Mouse (Mus musculus): ENCODE measurements around the gene Aldh1a3.

Gene Aldh1a3

GRCm38 (mm10) chr7:66427437-66428161, at the start of gene Aldh1a3:
Gene Aldh1a3, minus strand, starts transcription at chr7:66427517.
- no peak for DNase-seq

GRCm38 (mm10) chr7:66476289-66476688, 49.0 kb upstream of the Aldh1a3 start:
- DNase-seq, result no peak

GRCm38 (mm10) chr7:66471641-66472216, 44.4 kb upstream of the Aldh1a3 start:
- DNase-seq, result no peak

DNA sequence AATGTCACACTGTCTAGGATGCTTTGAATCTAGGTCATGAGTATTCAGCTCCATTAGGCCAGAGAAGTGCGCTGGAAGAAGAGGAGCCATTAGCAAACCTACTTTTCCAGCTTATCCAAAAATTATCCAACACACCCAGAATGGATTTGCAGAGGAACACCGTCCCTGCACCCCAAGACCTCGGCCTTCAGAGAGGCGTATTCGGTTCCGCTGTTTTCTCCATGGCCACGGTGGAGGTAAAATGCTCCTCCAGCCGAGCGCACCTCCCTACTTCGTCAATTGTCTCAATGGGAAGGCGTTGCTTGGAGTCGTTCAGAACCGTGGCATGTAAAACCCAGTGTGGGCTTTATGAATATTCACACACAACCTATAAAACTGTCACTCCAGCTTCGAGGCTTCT, 39.3 kb upstream of the Aldh1a3 start:
- no peak for DNase-seq

DNA sequence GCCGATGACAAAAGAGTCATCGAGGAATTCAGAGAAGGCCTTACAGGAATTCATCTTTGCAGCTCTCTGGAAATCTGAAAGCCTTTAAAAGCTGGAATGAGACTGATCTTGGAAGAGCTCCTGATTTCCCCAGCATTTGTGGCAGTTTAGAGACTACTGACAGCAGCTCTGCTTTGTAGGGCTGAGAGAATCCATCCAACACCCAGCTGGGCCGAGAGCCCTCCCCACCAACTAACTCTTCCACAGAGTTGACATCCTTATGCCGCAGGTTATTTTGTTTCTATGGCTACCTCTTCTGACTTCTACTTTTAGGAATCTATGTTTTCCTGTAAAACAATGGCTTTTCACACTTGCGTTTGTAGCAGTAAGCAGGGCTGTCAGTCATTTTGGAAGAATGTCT, 37.9 kb upstream of the Aldh1a3 start:
- DNase-seq, result no peak

- no peak for DNase-seq
Measured at GRCm38 (mm10) chr7:66463081-66463480, 35.8 kb upstream of the Aldh1a3 start.

DNA sequence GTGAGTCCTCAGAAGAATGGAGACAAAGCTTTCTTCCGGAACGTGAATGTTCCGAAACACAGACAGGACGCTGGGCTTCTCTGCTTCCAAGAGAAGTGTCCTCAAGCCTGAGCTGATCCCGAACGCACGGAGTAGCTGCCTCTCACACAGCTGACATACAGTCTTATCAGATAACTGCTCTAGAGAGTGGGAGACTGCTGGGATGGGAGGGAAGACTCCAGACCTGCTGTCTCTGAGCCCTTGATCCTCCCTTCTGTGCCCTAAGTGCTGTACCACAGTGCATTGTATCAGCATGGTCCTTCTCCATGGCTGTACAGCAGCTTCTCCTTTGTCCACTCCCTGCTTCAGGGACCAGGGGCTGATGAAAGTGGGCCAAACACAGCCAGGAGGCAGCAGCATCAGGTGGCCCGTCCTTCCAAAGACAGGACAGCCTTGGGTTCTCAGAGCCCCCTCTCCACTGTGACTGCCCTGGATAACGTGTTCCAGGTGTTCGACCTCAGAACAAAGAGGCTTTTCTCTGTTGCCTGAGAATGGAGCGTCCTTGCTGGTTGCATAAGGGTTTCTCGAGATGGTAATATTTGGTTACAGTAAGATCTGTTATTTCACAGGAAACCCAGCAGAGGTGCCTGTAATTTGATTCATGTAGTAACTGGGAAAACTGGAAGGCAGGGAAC, 24.4 kb upstream of the Aldh1a3 start:
- no peak for DNase-seq

DNA sequence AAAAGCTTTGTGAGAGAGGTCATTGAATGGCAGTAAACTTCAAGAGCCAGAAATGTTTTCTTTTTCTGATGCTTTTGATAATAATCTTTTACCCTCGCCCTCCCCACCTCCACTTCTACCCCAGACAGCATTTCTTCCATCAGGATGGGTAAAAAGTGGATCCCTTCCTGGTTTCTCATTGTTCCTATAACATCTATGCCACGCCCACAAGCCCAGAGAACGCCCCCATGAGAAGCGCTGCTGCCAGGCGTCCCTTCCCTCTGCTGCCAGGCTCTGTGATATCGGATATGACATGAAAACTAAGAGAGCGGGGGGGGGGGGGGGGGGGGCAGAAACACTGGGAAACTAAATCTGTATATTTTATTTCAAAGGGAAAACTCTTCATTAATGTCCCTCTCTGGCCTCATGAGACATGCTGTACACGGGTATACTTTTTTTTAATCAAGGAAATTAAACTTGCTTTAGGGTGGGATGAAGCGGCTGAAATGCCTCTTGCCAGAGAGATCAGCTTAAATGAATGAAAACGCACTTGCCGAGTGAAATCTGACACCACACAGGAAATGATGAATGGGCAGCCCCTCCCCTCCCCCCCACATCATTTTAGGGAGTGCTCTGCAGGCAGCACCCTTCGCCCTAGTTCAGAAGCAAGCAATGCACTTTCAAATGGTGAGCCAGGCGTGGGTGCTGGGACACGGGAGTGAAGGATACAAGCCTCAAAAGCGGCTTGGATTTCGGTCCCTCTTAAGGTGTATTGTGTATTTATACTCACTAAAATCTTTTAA, 22.8 kb upstream of the Aldh1a3 start:
- no peak for DNase-seq

DNA sequence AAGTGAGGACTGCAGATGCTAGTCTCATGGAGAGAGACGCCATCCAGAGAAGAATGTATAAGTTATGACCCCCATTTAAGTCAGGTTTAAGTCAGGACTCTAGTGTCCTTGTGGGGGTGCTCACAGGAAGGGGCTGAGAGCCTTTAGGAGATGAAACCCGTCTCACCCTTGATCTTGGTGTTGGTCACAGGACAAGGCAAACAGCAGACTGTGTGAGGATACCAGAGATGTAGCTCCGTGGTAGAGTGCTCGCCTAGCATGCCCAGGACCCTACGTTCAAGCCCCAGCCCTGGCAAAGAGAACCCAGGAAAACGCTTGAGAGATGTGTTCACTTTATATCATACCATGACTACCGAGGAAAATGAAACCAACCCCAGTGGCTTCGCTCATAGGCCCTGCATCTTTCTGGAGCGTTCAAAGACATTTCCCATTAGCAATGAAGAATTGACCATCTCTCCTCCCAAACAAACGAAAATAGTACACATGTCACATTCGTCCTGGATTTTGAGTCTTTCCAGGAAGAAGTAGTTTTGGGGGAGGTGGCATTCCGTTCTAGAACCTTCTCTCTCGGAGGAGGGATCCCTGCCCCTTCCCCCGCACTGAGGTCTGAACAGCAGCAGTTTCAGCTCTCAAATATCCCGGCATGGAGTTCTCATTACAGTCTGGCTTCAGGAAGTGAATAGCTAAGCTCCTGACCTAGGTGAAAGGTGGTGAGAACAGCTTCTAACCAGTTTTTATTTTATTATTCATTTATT, 21.6 kb upstream of the Aldh1a3 start:
- DNase-seq, result no peak

DNA sequence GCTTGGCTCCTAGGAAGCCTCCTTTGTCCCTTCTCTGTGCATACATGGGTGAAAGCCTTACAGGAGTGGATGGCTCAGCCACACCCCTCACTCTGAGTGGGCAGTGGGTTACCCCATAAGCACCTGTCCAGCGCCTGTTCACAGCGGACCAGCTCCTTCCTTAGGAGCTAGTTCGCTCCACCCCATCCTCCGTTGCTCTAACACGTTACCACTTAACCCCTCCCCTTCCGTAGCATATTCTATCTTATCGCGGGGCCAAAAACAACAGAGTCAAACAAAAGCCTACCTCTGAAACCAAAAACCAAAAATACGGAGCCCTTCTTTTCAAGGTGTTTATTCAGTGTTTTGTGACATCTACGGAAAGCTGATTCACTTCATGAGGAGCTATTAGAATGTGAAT, 21.0 kb upstream of the Aldh1a3 start:
- no peak for DNase-seq

DNA sequence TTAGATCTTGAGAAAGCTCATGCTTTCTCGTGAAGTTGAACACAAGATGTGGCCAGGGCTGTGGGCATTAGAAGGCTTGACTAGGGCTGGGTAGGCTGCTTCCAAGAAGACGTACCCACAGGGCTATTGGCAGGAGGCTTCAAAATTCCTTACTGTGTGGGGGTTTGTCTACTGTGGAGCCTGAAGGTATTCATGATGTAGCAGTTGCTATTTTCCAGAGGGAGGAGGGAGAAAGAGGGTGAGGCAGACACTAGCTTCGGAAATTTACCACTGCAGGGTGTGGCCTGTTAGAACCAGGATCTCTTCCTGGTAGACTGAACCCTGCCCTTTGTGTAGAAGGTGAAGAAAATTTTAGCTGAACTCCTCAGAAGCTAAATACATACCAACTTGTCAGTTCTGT, 19.5 kb upstream of the Aldh1a3 start:
- no peak for DNase-seq

GRCm38 (mm10) chr7:66445117-66445905, 18.0 kb upstream of the Aldh1a3 start:
- no peak for DNase-seq

DNA sequence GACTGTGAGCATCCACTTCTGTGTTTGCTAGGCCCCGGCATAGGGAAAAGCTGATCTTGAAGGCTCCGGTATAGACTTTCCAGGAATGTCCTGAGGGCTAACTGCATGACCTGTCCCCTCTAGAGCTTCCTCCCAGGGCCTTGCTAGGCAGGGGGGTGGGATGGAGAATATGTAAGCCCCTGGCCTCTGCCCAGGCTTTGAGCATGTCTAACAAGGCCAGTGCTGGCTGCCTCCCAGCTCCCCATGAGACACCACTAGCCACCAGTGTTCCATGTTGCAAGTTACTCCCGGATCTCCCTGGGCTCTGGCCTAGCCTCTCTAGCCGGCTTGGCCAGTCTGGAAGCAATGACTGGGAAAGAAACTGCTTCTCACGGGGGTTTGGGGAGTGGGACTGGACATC, 17.4 kb upstream of the Aldh1a3 start:
- DNase-seq, result no peak

- no peak for DNase-seq
Measured at GRCm38 (mm10) chr7:66442501-66443369, 15.4 kb upstream of the Aldh1a3 start.

GRCm38 (mm10) chr7:66438787-66439669, 11.7 kb upstream of the Aldh1a3 start:
- no peak for DNase-seq

DNA sequence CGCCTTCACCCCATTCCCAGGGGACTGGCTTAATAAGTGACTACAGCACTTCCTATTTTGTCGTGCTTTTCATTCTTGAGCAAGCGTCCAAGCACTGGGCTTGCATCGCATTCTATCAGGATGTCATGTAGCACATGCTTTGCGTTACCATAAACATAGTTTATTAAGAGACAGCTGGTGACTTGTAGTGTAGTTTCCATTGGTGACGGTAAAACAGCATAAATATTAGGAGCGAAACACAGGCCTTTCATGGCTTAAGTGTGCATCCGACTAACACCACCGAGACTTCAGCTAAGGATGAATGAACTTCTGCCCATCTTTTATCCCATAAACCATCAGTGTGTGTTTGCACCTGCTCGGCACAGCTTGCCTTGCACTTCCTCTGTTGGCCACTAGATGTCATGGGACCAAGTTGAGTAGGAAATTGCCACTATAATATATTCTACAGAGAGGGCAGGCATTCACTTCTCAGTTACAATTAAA, 7.2 kb upstream of the Aldh1a3 start:
- peak; percentile 51 for DNase-seq

DNA sequence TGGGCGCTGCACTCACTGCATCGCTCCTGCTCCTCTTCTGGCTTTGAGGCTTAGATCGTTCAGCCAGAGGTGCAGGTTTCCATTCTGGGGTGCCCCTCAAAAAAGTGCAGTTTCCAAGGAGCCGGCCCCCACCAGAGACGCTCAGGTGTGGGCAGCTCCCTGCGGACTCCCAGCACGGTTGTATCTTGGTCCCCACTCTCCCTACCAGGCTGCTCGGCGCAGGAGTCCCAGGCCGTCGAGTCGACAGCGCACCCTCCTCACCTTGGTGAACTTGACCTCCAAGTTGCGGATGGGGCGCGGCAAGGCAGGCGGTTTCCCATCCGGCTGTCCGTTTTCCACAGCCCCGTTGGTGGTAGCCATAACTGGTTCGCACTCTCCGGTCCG, 272 bp downstream of the Aldh1a3 start:
- DNase-seq, result no peak

- no peak for DNase-seq
Measured at GRCm38 (mm10) chr7:66421903-66422302, 5.4 kb downstream of the Aldh1a3 start.

- no peak for DNase-seq
Measured at GRCm38 (mm10) chr7:66418981-66419380, 8.3 kb downstream of the Aldh1a3 start.

- peak; percentile 6 for DNase-seq
Measured at GRCm38 (mm10) chr7:66416829-66417228, 10.5 kb downstream of the Aldh1a3 start.
